Mouse (Mus musculus): ENCODE measurements around the gene Rhobtb1.
A peak's percentile ranks its signal among the peaks of the same experiment; 100 is the strongest.

The Rhobtb1 gene

GRCm38 (mm10) chr10:69151045-69151444, at the start of gene Rhobtb1:
Gene Rhobtb1, plus strand, starts transcription at chr10:69151434.
- DNase-seq (ENCODE audit: low spot score), result no peak

- peak; percentile 1 for DNase-seq (ENCODE audit: low spot score)
Observed at GRCm38 (mm10) chr10:69101988-69102387, 49.2 kb upstream of the Rhobtb1 start.

- no peak for DNase-seq (ENCODE audit: low spot score)
Observed at GRCm38 (mm10) chr10:69104143-69104882, 46.9 kb upstream of the Rhobtb1 start.

- DNase-seq (ENCODE audit: low spot score), result no peak
Observed at GRCm38 (mm10) chr10:69104883-69105225, 46.4 kb upstream of the Rhobtb1 start.

- DNase-seq (ENCODE audit: low spot score), result no peak
Observed at GRCm38 (mm10) chr10:69106796-69107195, 44.4 kb upstream of the Rhobtb1 start.

GRCm38 (mm10) chr10:69107253-69107652, 44.0 kb upstream of the Rhobtb1 start:
- DNase-seq (ENCODE audit: low spot score), result no peak

- DNase-seq (ENCODE audit: low spot score), result no peak
Observed at GRCm38 (mm10) chr10:69114384-69114783, 36.9 kb upstream of the Rhobtb1 start.

GRCm38 (mm10) chr10:69117996-69118395, 33.2 kb upstream of the Rhobtb1 start:
- no peak for DNase-seq (ENCODE audit: low spot score)

- DNase-seq (ENCODE audit: low spot score), result no peak
Observed at GRCm38 (mm10) chr10:69118893-69119292, 32.3 kb upstream of the Rhobtb1 start.

GRCm38 (mm10) chr10:69119456-69119855, 31.8 kb upstream of the Rhobtb1 start:
- no peak for DNase-seq (ENCODE audit: low spot score)

- no peak for DNase-seq (ENCODE audit: low spot score)
Observed at GRCm38 (mm10) chr10:69126546-69126945, 24.7 kb upstream of the Rhobtb1 start.

GRCm38 (mm10) chr10:69128531-69128930, 22.7 kb upstream of the Rhobtb1 start:
- no peak for DNase-seq (ENCODE audit: low spot score)

- no peak for DNase-seq (ENCODE audit: low spot score)
Observed at GRCm38 (mm10) chr10:69130613-69131012, 20.6 kb upstream of the Rhobtb1 start.

GRCm38 (mm10) chr10:69134356-69134755, 16.9 kb upstream of the Rhobtb1 start:
- no peak for DNase-seq (ENCODE audit: low spot score)

- no peak for DNase-seq (ENCODE audit: low spot score)
Observed at GRCm38 (mm10) chr10:69136241-69136828, 14.9 kb upstream of the Rhobtb1 start.

GRCm38 (mm10) chr10:69149252-69149651, 2.0 kb upstream of the Rhobtb1 start:
- no peak for DNase-seq (ENCODE audit: low spot score)

- no peak for DNase-seq (ENCODE audit: low spot score)
Observed at GRCm38 (mm10) chr10:69152971-69153370, 1.7 kb downstream of the Rhobtb1 start.

GRCm38 (mm10) chr10:69155428-69156175, 4.4 kb downstream of the Rhobtb1 start:
- no peak for DNase-seq (ENCODE audit: low spot score)

GRCm38 (mm10) chr10:69156462-69156861, 5.2 kb downstream of the Rhobtb1 start:
- no peak for DNase-seq (ENCODE audit: low spot score)

- DNase-seq (ENCODE audit: low spot score), result no peak
Observed at GRCm38 (mm10) chr10:69157471-69157870, 6.2 kb downstream of the Rhobtb1 start.

- no peak for DNase-seq (ENCODE audit: low spot score)
Observed at GRCm38 (mm10) chr10:69160877-69161276, 9.6 kb downstream of the Rhobtb1 start.

GRCm38 (mm10) chr10:69161503-69161902, 10.3 kb downstream of the Rhobtb1 start:
- no peak for DNase-seq (ENCODE audit: low spot score)

GRCm38 (mm10) chr10:69162577-69162976, 11.3 kb downstream of the Rhobtb1 start:
- no peak for DNase-seq (ENCODE audit: low spot score)

Measured in c-Kit-positive CD71-positive TER-119-positive erythroid progenitor cells, embryonic 14.5 days (primary cell).